Mouse (Mus musculus): ENCODE results near the gene Tppp3. TPM values are rescaled to one million over a fixed set of nuclear protein-coding genes. Genes with fewer than 3 reads are reported as not detected.

The Tppp3 gene
- total and polyA plus RNA-seq, 3 experiments = 26.2 to 50.8 (median 37.5) TPM

GRCm38 (mm10) chr8:105467396-105467985 lies 3.8 kb downstream of the Tppp3 start:
- DNase-seq = no peak

- no peak for DNase-seq
Observed at GRCm38 (mm10) chr8:105466700-105467291, 4.5 kb downstream of the Tppp3 start.

- DNase-seq = no peak
Observed at GRCm38 (mm10) chr8:105466246-105466645, 5.1 kb downstream of the Tppp3 start.

GRCm38 (mm10) chr8:105464595-105464994 lies 6.7 kb downstream of the Tppp3 start:
- no peak for DNase-seq

- no peak for DNase-seq
Observed at GRCm38 (mm10) chr8:105461085-105461803, 10.1 kb downstream of the Tppp3 start.

- no peak for DNase-seq
Observed at GRCm38 (mm10) chr8:105455218-105455617, 16.1 kb downstream of the Tppp3 start.

- DNase-seq = peak; percentile 46
Observed at GRCm38 (mm10) chr8:105454088-105454487, 17.2 kb downstream of the Tppp3 start.

GRCm38 (mm10) chr8:105453296-105453695 lies 18.0 kb downstream of the Tppp3 start:
- DNase-seq = no peak

- DNase-seq = no peak
Observed at GRCm38 (mm10) chr8:105451903-105452603, 19.3 kb downstream of the Tppp3 start.

- DNase-seq = no peak
Observed at GRCm38 (mm10) chr8:105450977-105451376, 20.3 kb downstream of the Tppp3 start.

GRCm38 (mm10) chr8:105448596-105448995 lies 22.7 kb downstream of the Tppp3 start:
- no peak for DNase-seq

- DNase-seq = no peak
Observed at GRCm38 (mm10) chr8:105448188-105448587, 23.1 kb downstream of the Tppp3 start.

GRCm38 (mm10) chr8:105446127-105446552 lies 25.2 kb downstream of the Tppp3 start:
- no peak for DNase-seq

- DNase-seq = no peak
Observed at GRCm38 (mm10) chr8:105445296-105446126, 25.8 kb downstream of the Tppp3 start.

- no peak for DNase-seq
Observed at GRCm38 (mm10) chr8:105442661-105443060, 28.7 kb downstream of the Tppp3 start.

- DNase-seq = no peak
Observed at GRCm38 (mm10) chr8:105441433-105441832, 29.9 kb downstream of the Tppp3 start.

- no peak for DNase-seq
Observed at GRCm38 (mm10) chr8:105438865-105439264, 32.5 kb downstream of the Tppp3 start.

- no peak for DNase-seq
Observed at GRCm38 (mm10) chr8:105437078-105437748, 34.1 kb downstream of the Tppp3 start.

- DNase-seq = no peak
Observed at GRCm38 (mm10) chr8:105436218-105436617, 35.1 kb downstream of the Tppp3 start.

- no peak for DNase-seq
Observed at GRCm38 (mm10) chr8:105434136-105434535, 37.2 kb downstream of the Tppp3 start.

GRCm38 (mm10) chr8:105433511-105433910 lies 37.8 kb downstream of the Tppp3 start:
- no peak for DNase-seq
